Mouse (Mus musculus): ENCODE data around the gene Osbpl8. TPM values are rescaled to one million over a fixed set of nuclear protein-coding genes. Genes with fewer than 3 reads are reported as not detected.

Osbpl8 gene
- polyA plus RNA-seq, 1 experiment from 2014 or later, result 9.0 TPM

DNA sequence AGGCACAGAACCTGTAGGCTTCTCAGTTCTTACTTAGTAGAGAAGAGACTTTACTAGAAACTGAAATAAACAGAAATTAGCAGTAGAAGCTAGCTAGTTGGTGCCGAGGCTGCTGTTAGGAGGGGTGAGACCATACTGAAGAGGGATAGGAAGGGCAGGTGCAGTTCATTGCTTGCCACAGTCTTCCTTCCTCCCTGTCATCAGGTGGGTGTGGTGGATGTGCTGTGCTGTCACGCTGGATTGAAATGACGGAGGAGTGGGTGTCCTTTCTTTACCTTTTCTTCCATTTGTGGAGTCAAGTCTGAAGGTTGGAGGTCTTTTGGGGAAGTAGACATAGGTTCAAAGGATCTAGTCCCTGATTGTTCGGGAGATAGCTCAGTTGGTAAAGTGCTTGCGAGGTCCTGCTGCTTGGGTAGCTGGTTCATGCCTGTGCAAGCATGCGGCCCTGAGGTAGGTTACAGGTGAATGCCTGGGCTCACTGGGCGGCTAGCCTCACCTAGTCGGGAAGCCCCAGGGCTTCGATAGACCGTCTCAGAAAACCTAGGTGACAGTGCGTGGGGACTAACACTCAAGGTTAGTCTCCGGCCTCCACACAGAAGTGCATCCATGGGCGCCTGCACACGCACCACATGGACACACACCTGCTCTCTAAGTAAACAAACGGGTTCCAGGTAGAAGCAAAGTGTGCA, 6.8 kb downstream of the Osbpl8 start:
- Histone ChIP-seq H3K4me3 (replicated peaks) (no peak overlapping the region), H3K36me3 (no peaks in the 10 kb centered on the region), H3K4me1 (peaks cover 8% of the 10 kb centered on the region; the same call in 1 of the 2 replicates), H3K9ac (no peak overlapping the region), H3K27me3 (no peaks in the 10 kb centered on the region), H3K27ac (no peak overlapping the region), H3K9me3 (replicated peaks) (no peaks in the 10 kb centered on the region), H3K4me2 (no peak overlapping the region)
- no peak for ATAC-seq (replicated peaks; ENCODE audit: low FRiP score)
- WGBS, result 84% methylated on average over 15 of the region's 15 CpGs

DNA sequence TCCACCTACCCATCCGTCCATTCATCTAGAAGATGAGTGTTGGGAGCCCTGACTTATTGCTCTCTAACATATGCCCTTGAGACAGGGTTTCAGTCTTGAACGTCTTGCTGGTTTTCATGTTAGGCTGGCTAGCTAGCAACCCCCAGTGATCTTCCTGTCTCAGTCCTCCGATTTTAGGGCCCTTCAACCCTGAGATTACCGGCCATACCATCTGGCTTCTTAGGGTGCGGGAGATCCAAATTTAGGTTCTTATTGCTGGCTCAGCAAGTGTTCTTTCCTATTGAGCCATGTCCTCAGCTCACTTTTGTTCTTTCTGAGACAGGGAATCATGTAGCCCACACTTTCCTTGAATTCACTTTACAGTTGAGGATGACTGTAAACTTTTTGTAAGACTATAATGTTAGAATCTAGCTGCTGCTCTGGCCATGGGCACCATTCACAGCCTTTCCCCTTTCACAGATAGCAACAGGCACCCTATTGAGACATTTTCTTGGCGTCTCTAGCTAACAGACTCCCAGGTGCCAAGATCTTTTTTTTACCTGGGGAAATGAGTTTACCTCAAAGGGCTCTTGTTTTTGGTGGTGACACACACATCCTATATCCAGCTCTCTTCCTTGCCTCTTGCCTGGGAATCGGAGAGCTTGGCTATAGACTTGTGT, 9.2 kb downstream of the Osbpl8 start:
- H3K27me3 ChIP-seq, result no peaks in the 10 kb centered on the region
- H3K4me1 ChIP-seq, result 0 out of 2 replicates have a peak, but pooled peaks cover 4% of the 10 kb centered on the region
- no peaks in the 10 kb centered on the region for H3K36me3 ChIP-seq
- H3K9ac ChIP-seq, result no peak overlapping the region
- WGBS, result 75% methylated on average over 7 of the region's 7 CpGs
- no peak for ATAC-seq (replicated peaks; ENCODE audit: low FRiP score)
- H3K9me3 ChIP-seq (replicated peaks), result no peaks in the 10 kb centered on the region
- no peak overlapping the region for H3K4me3 ChIP-seq (replicated peaks)
- H3K27ac ChIP-seq, result no peak overlapping the region
- H3K4me2 ChIP-seq, result no peak overlapping the region

DNA sequence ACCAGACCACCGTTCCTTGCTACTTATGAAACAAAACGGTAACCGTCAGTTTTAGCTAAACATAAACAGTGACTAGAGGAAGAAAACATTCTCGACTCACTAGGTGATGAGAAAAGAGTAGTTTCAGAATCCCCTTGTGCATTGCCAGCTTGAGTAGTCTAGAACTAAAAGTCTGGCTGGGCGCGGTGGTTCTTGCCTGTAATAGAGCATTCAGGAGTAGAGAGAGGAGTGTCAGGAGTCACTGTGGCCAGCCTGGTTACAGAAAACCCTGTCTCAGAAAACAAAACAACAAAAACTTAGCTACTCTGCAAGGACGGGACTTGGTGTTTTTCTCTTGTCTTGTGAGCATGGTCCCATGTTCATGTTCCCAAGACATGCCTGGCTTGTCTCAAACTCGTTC, 12.8 kb downstream of the Osbpl8 start:
- no peak overlapping the region for H3K27ac ChIP-seq
- H3K4me3 ChIP-seq (replicated peaks), result no peak overlapping the region
- H3K4me2 ChIP-seq, result no peak overlapping the region
- H3K27me3 ChIP-seq, result no peaks in the 10 kb centered on the region
- H3K4me1 ChIP-seq, result 0 out of 2 replicates have a peak, but pooled peaks cover 7% of the 10 kb centered on the region
- 70% methylated on average over 8 of the region's 8 CpGs for WGBS
- no peak overlapping the region for H3K9ac ChIP-seq
- H3K9me3 ChIP-seq (replicated peaks), result no peaks in the 10 kb centered on the region
- no peaks in the 10 kb centered on the region for H3K36me3 ChIP-seq
- ATAC-seq (replicated peaks; ENCODE audit: low FRiP score), result no peak

DNA sequence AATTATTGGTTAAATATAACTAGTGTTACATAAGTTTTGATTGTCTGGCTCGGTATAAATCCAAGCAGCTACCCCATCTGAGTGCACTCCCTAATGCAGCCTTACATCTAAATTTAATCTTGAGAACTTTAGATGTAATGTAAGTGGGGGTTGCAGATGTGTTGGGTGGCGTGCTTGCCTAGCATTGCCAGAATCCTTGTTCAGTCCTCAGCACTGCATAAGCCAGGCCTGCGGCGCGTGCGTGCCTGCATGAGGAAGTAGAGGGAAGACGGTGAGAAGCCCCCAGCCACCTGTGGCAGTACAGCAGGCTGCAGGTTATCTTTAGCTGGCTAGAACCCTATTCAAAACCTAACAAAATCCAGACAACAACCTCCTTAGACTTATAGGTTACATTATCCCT, 13.5 kb downstream of the Osbpl8 start:
- Histone ChIP-seq H3K9me3 (replicated peaks) (no peaks in the 10 kb centered on the region), H3K4me2 (no peak overlapping the region), H3K36me3 (no peaks in the 10 kb centered on the region), H3K4me3 (replicated peaks) (no peak overlapping the region), H3K9ac (no peak overlapping the region), H3K4me1 (0 out of 2 replicates have a peak, but pooled peaks cover 7% of the 10 kb centered on the region), H3K27me3 (no peaks in the 10 kb centered on the region), H3K27ac (no peak overlapping the region)
- ATAC-seq (replicated peaks; ENCODE audit: low FRiP score), result no peak
- WGBS, result 92% methylated on average over 7 of the region's 7 CpGs

DNA sequence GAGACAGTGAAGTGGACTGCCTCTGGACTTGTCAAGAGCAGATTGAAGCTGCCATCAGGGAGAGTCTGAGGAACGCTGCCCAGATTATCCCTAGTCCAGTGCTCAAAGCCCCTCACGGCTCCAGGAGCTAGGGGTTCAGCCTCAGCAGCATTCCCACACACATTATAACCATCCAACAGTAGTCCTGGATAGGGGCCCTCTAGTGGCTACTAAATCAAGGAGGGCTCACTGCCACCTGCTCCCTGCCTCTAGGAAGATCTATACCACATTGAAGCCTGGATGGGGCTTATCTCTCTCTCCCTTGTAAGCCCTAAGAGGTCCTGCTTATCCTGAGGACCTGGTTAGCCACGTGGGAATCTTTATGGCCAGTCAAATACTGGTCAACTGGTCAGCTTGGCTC, 16.1 kb downstream of the Osbpl8 start:
- no peak overlapping the region for H3K27ac ChIP-seq

DNA sequence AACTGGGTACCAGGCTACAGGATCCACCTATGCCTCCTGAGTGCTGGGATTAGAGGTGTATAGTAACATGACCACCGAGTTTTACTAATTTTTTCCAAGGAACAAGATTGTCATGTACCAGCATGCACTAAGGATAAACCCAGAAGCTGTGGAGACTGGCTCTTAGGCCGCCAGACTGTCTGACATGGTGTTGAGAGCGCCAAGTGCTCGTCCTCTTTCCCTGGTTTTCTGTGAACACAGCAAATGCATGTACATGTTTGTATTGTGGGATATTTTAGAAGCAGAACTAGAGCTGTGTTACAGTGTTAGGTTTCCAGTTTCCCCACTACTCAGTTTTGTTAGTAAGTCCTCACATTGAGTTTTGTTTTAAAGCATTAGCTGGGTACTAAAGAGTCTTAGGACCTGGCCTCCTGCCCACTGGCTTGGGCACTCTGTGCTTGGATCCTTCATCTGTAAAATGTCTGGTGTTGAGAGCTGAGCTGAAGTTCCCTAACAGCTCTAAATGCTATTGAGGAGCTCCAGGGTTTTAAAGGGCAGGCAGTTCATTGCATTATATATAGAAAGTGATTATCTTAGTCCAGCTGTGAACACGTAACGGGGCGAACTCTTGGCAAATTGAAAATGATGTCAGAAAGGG, 19.2 kb downstream of the Osbpl8 start:
- Histone ChIP-seq H3K9ac (no peak overlapping the region), H3K4me1 (peaks cover 9% of the 10 kb centered on the region; the same call in 1 of the 2 replicates), H3K4me2 (no peak overlapping the region), H3K36me3 (no peaks in the 10 kb centered on the region), H3K9me3 (replicated peaks) (no peaks in the 10 kb centered on the region), H3K27ac (no peak overlapping the region), H3K27me3 (no peaks in the 10 kb centered on the region), H3K4me3 (replicated peaks) (no peak overlapping the region)
- WGBS, result 82% methylated on average over 7 of the region's 7 CpGs
- no peak for ATAC-seq (replicated peaks; ENCODE audit: low FRiP score)

More for the DNA sequence above, 16.1 kb downstream of the Osbpl8 start:
- Histone ChIP-seq H3K4me3 (replicated peaks) (no peak overlapping the region), H3K9me3 (replicated peaks) (no peaks in the 10 kb centered on the region), H3K36me3 (no peaks in the 10 kb centered on the region), H3K27me3 (no peaks in the 10 kb centered on the region), H3K9ac (no peak overlapping the region), H3K4me2 (no peak overlapping the region), H3K4me1 (0 out of 2 replicates have a peak, but pooled peaks cover 7% of the 10 kb centered on the region)
- peak; percentile 49; the same call in 1 of the 2 replicates for ATAC-seq (replicated peaks; ENCODE audit: low FRiP score)
- WGBS, result 44% methylated on average over 3 of the region's 3 CpGs

DNA sequence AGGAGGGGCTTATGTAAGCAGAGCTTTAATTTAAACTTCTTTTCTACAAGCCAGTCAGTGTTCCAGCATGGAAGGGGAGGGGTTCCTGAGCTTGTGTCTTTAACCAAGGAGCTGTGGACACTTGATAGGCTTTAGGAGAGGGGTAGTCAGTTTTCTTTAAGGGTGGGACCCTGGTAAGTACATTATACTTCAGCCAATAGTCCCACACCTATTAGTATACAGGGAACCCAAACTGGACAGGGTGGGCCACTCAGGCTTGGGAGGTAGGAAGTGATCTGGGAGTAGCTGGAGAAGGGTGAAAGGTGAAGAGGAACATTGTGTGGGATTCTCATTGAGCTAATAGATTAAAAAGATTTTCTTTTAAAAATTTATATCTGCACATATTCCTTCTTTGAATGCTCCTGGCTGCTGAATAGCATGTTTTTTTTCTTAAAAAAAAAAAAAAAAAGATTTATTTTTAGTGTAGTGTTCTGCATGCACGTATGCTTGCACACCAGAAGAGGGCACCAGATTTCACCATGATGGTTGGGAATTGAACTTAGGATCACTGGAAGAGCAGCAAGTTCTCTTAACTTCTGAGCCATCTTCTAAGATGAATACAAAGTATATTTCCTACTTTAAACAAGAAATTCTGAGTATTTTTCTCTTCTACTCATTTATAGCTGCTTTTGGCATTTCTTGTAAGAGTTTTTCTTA, 21.2 kb downstream of the Osbpl8 start:
- peaks cover 6% of the 10 kb centered on the region for H3K4me1 ChIP-seq
- H3K4me3 ChIP-seq (replicated peaks), result no peak overlapping the region
- H3K4me2 ChIP-seq, result no peak overlapping the region
- WGBS, result 85% methylated on average over 1 of the region's 1 CpGs
- no peak overlapping the region for H3K27ac ChIP-seq
- H3K9me3 ChIP-seq (replicated peaks), result no peaks in the 10 kb centered on the region
- ATAC-seq (replicated peaks; ENCODE audit: low FRiP score), result no peak
- no peaks in the 10 kb centered on the region for H3K27me3 ChIP-seq
- H3K9ac ChIP-seq, result no peak overlapping the region
- H3K36me3 ChIP-seq, result no peaks in the 10 kb centered on the region

DNA sequence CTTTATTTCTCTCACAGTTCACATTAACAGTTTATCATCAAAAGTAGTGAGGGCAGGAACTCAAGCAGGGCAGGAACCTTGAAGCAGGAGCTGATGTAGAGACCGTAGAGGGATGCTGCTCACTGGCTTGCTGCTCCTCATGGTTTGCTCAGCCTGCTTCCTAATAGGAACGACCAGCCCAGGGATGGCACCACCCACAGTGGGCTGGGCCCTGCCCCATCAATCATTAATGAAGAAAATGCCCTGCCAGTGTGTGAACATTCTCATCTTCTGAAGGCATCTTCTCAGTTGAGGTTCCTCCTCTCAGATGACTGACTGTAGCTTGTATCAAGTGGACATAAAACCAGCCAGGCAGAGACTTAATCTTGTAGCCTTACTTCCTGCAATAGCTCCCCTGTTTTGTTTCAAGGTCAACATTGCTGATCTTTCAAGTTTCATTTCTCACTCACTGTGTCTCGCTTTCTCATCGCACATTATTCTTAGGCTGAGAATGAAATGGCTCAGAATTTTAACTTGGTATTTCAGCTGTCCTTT, 24.5 kb downstream of the Osbpl8 start:
- no peaks in the 10 kb centered on the region for H3K27me3 ChIP-seq
- H3K4me1 ChIP-seq, result peaks cover 6% of the 10 kb centered on the region
- H3K36me3 ChIP-seq, result no peaks in the 10 kb centered on the region
- H3K4me2 ChIP-seq, result no peak overlapping the region
- H3K27ac ChIP-seq, result no peak overlapping the region
- 53% methylated on average over 4 of the region's 4 CpGs for WGBS
- H3K9me3 ChIP-seq (replicated peaks), result no peaks in the 10 kb centered on the region
- no peak overlapping the region for H3K4me3 ChIP-seq (replicated peaks)
- peak; percentile 79 for ATAC-seq (replicated peaks; ENCODE audit: low FRiP score)
- no peak overlapping the region for H3K9ac ChIP-seq

DNA sequence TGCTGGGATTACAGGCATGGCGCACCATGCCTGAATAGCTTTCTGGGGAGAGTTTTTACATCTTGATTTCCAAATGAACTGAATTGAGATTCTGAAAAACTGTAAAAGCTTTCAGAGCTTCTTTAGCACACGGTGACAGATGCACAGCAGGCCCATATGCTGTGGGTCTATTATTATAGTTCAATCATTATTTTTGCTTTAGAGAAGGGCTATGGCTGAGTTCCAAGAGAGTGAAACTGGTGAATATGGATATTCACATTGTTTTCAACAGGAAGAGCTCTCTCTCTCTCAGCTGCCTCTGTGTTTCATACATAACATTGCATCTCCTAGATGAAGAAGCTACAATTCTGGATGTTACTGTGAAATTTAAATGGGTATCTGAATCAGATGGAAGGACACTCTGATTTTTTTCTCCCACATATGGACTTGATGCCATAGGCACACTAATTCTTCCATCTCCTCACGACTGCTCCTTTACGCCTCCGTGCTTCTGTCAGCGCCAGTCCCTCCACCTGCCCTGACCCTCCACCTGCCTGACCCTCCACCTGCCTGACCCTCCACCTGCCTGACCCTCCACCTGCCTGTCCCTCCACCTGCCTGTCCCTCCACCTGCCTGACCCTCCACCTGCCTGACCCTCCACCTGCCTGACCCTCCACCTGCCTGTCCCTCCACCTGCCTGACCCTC, 25.7 kb downstream of the Osbpl8 start:
- Histone ChIP-seq H3K27me3 (no peaks in the 10 kb centered on the region), H3K4me3 (replicated peaks) (no peak overlapping the region), H3K4me1 (peaks cover 6% of the 10 kb centered on the region), H3K9ac (no peak overlapping the region), H3K4me2 (no peak overlapping the region), H3K27ac (no peak overlapping the region), H3K9me3 (replicated peaks) (no peaks in the 10 kb centered on the region), H3K36me3 (no peaks in the 10 kb centered on the region)
- no peak for ATAC-seq (replicated peaks; ENCODE audit: low FRiP score)
- 72% methylated on average over 6 of the region's 6 CpGs for WGBS

DNA sequence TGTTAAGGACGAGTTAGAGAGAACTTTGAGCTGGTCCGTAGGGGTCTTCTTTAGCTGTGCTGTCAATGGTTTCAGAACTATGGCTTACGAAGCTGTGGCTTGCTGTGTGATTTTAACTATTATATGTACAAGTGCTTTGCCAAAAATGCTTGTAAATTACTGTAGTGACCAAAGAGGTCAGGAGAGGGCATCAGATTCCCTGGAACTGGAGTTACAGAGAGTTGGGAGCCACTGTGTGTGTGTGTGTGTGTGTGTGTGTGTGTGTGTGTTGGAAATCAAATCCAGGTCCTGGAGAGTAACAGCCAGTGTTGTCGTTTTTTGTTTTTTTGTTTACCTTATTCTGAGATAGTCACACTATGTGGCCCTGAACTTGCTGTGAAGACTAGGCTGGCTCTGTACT, 29.0 kb downstream of the Osbpl8 start:
- H3K4me2 ChIP-seq, result no peak overlapping the region
- H3K36me3 ChIP-seq, result no peaks in the 10 kb centered on the region
- H3K9ac ChIP-seq, result no peak overlapping the region
- H3K9me3 ChIP-seq (replicated peaks), result no peaks in the 10 kb centered on the region
- peaks cover 3% of the 10 kb centered on the region; the same call in 1 of the 2 replicates for H3K4me1 ChIP-seq
- no peak for ATAC-seq (replicated peaks; ENCODE audit: low FRiP score)
- WGBS, result 67% methylated on average over 4 of the region's 4 CpGs
- no peak overlapping the region for H3K27ac ChIP-seq
- no peaks in the 10 kb centered on the region for H3K27me3 ChIP-seq
- no peak overlapping the region for H3K4me3 ChIP-seq (replicated peaks)

DNA sequence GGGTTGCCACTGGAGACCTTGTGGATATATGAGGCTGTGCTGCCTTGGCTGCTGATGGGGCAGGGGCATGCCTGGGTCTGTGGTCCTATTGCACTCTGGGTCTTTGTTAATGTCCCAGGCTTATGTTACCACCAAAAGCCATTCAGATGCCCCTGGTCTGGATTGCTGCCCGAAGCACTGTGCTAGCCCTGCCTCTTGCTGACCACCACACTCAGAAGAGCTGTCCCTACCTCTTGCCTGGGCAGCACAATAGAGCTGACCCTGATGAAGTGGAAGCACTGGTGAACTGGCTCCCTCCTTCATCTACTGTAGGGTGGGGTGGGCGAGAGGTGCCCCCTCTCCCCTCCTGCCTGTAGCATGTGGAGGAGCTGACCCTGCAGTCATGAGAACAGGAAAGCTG, 31.6 kb downstream of the Osbpl8 start:
- H3K4me3 ChIP-seq (replicated peaks), result no peak overlapping the region
- no peaks in the 10 kb centered on the region for H3K9me3 ChIP-seq (replicated peaks)
- H3K4me1 ChIP-seq, result 0 out of 2 replicates have a peak, but pooled peaks cover 2% of the 10 kb centered on the region
- no peaks in the 10 kb centered on the region for H3K36me3 ChIP-seq
- H3K27me3 ChIP-seq, result no peaks in the 10 kb centered on the region
- 87% methylated on average over 2 of the region's 2 CpGs for WGBS
- H3K27ac ChIP-seq, result no peak overlapping the region
- no peak overlapping the region for H3K9ac ChIP-seq
- no peak overlapping the region for H3K4me2 ChIP-seq
- ATAC-seq (replicated peaks; ENCODE audit: low FRiP score), result no peak
